Mouse (Mus musculus): ENCODE results near the gene Efnb3. TPM values are rescaled to one million over a fixed set of nuclear protein-coding genes. Genes with fewer than 3 reads are reported as not detected.
A peak's percentile ranks its signal among the peaks of the same experiment; 100 is the strongest.
"Not testable (repeated sequence)": the region's sequence is repeated elsewhere in the genome, so short reads cannot be mapped to it uniquely, and the experiment has no call there.

Efnb3 gene
- total RNA-seq, 2 experiments from 2014 or later, result 1.2 to 1.3 TPM

- no peak for ATAC-seq (replicated peaks; ENCODE audit: low FRiP score, poor library complexity, severe bottlenecking)
Measured at GRCm38 (mm10) chr11:69553341-69553721, 6.7 kb downstream of the Efnb3 start.

- ATAC-seq (replicated peaks; ENCODE audit: low FRiP score, poor library complexity, severe bottlenecking), result no peak
Measured at GRCm38 (mm10) chr11:69552622-69553340, 7.2 kb downstream of the Efnb3 start.

- ATAC-seq (replicated peaks; ENCODE audit: low FRiP score, poor library complexity, severe bottlenecking), result no peak
Measured at GRCm38 (mm10) chr11:69551310-69551709, 8.7 kb downstream of the Efnb3 start.

- no peak for ATAC-seq (replicated peaks; ENCODE audit: low FRiP score, poor library complexity, severe bottlenecking)
Measured at GRCm38 (mm10) chr11:69549060-69549656, 10.8 kb downstream of the Efnb3 start, which contains the start of gene Dnah2. Gene Dnah2, minus strand, starts transcription at chr11:69549110.

- ATAC-seq (replicated peaks; ENCODE audit: low FRiP score, poor library complexity, severe bottlenecking), result no peak
Measured at GRCm38 (mm10) chr11:69547071-69547470, 12.9 kb downstream of the Efnb3 start.

DNA sequence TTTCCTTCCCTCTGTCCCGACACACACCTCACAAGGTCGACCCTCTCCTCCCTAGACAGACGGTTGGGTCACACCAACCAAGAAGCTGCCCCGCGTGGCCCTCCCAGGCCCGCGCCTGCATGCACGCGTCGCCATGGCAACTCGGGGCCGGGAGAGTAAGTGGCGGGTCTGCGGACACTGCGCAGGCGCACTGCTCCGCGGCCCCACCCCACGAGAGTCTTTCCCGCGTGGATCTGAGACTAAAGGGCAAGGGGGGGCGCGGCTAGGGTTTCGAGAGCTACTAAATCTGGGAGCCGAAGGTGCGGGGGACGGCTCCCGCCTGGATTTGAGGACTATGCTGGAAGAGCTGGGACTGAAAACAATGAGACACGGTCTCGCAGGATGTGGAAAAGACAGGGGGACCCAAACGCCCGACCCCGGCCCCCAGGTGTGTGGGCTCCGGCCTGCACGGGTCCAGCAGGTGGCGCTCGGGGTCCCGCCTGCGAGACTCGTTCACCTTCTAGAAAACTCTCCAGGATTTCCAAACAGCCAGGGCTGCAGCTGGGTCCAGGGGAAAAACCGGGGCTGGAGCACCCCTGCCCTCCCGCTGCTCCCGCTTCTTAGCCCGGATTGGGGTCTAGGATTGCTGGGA, 13.5 kb downstream of the Efnb3 start:
- ATAC-seq (replicated peaks; ENCODE audit: low FRiP score, poor library complexity, severe bottlenecking), result 0 out of 2 replicates have a peak, but pooled peaks have one; percentile 15

GRCm38 (mm10) chr11:69545957-69546356, 14.0 kb downstream of the Efnb3 start:
- no peak for ATAC-seq (replicated peaks; ENCODE audit: low FRiP score, poor library complexity, severe bottlenecking)

GRCm38 (mm10) chr11:69543598-69543997, 16.4 kb downstream of the Efnb3 start:
- ATAC-seq (replicated peaks; ENCODE audit: low FRiP score, poor library complexity, severe bottlenecking), result no peak

- not testable (repeated sequence) for ATAC-seq (replicated peaks; ENCODE audit: low FRiP score, poor library complexity, severe bottlenecking)
Measured at GRCm38 (mm10) chr11:69541741-69542140, 18.3 kb downstream of the Efnb3 start.

GRCm38 (mm10) chr11:69540700-69541099, 19.3 kb downstream of the Efnb3 start:
- ATAC-seq (replicated peaks; ENCODE audit: low FRiP score, poor library complexity, severe bottlenecking), result no peak

DNA sequence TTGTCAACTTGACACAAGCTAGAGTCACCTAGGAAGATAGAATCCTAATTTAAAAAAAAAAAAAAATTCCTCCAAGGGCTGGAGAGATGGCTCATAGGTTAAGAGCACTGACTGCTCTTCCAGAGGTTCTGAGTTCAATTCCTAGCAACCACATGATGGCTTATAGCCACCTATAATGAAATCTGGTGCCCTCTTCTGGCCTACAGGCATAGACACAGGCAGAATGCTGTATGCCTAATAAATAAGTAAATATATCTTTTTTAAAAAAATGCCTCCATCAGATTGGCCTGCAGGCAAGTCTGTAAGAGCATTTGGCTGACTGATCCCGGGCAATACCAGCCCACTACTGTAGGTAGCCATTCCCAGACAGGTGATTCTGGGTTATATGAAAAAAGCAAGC, 25.0 kb downstream of the Efnb3 start:
- ATAC-seq (replicated peaks; ENCODE audit: low FRiP score, poor library complexity, severe bottlenecking), result no peak

- ATAC-seq (replicated peaks; ENCODE audit: low FRiP score, poor library complexity, severe bottlenecking), result no peak
Measured at GRCm38 (mm10) chr11:69532480-69533150, 27.4 kb downstream of the Efnb3 start.

- ATAC-seq (replicated peaks; ENCODE audit: low FRiP score, poor library complexity, severe bottlenecking), result 0 out of 2 replicates have a peak, but pooled peaks have one; percentile 55
Measured at GRCm38 (mm10) chr11:69530755-69531154, 29.2 kb downstream of the Efnb3 start.

DNA sequence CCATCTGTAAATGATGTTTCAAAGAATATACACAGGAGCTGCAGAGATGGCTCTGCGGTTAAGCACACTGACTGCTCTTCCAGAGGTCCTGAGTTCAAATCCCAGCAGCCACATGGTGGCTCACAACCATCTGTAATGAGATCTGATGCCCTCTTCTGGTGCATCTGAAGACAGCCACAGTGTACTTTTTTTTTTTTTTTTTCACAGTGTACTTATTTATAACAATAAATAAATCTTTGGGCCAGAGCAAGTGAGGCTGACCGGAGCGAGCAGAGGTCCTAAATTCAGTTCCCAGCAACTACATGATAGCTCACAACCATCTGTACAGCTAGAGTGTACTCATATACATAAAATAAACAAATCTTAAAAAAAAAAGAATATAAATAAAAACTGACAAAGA, 29.7 kb downstream of the Efnb3 start:
- not testable (repeated sequence) for ATAC-seq (replicated peaks; ENCODE audit: low FRiP score, poor library complexity, severe bottlenecking)

- ATAC-seq (replicated peaks; ENCODE audit: low FRiP score, poor library complexity, severe bottlenecking), result no peak
Measured at GRCm38 (mm10) chr11:69528031-69528390, 32.0 kb downstream of the Efnb3 start.

DNA sequence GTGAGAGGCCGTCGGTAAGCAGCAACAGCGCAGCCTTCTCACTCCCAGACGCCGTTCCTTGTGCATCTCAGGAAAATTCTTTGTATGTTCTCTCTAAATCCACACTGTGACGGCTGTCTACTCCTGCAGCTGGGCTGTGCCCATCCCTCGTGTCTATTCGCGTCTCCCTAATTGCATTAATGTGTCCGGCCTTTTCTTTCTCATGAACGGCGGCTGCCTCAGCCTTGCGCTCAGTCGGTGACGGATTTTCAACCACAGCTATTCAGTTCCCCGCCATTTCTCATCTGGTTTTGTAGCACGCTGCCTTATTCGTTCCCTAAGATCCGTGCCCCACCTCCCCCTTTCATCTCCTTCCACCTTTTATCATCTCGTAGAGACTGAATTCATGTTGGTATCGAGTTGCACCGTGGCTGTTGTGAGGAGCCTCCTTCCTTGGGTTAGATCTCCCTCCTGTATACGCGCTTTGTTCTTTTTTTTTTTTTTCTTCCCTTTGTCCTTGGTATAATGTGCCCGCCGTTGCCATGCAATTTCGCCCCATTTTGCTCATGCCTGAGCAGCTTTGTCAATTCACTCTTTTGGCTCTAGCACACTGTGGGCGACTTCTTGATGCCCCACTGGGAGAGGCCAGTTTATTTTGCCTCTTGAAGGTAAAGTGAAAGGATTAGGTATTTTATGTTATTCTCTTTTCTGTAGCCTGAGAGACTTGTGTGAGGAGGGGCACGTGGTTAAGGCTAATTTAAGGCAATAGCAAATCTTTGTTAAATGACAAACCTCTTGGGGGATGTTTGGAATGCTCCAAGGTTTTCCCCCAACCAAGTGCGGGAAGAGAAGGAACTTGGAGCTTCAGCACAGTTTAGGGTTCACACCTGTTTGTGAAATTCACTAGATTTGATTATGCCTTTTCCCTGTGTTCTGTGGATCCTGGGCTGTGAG, 32.6 kb downstream of the Efnb3 start:
- no peak for ATAC-seq (replicated peaks; ENCODE audit: low FRiP score, poor library complexity, severe bottlenecking)

- no peak for ATAC-seq (replicated peaks; ENCODE audit: low FRiP score, poor library complexity, severe bottlenecking)
Measured at GRCm38 (mm10) chr11:69526631-69527030, 33.4 kb downstream of the Efnb3 start.

DNA sequence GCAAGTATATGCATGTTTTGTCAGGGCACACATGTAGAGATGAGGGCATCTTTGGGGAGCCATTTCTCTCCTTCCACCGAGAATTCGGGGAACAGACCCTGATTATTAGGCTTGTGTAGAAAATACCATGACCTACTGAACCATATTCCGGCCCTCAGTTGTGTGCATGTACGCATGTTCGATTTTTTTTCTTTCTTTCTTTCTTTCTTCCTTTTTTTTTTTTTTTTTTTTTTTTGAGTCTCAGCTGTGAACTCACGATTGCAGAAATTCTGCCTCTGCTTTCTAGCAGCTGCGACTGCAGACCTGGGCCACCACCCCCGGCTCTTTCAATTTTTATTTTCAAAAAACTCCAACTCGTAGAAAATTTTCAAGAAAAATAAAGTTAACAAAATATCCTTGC, 34.3 kb downstream of the Efnb3 start:
- ATAC-seq (replicated peaks; ENCODE audit: low FRiP score, poor library complexity, severe bottlenecking), result no peak

GRCm38 (mm10) chr11:69523651-69524050, 36.4 kb downstream of the Efnb3 start:
- no peak for ATAC-seq (replicated peaks; ENCODE audit: low FRiP score, poor library complexity, severe bottlenecking)

All from erythroblast, adult 5-6 weeks (primary cell).